Mouse (Mus musculus): Measurements from ENCODE around the gene Tax1bp1.
"Not testable (repeated sequence)": the region's sequence is repeated elsewhere in the genome, so short reads cannot be mapped to it uniquely, and the experiment has no call there.

Gene Tax1bp1

DNA sequence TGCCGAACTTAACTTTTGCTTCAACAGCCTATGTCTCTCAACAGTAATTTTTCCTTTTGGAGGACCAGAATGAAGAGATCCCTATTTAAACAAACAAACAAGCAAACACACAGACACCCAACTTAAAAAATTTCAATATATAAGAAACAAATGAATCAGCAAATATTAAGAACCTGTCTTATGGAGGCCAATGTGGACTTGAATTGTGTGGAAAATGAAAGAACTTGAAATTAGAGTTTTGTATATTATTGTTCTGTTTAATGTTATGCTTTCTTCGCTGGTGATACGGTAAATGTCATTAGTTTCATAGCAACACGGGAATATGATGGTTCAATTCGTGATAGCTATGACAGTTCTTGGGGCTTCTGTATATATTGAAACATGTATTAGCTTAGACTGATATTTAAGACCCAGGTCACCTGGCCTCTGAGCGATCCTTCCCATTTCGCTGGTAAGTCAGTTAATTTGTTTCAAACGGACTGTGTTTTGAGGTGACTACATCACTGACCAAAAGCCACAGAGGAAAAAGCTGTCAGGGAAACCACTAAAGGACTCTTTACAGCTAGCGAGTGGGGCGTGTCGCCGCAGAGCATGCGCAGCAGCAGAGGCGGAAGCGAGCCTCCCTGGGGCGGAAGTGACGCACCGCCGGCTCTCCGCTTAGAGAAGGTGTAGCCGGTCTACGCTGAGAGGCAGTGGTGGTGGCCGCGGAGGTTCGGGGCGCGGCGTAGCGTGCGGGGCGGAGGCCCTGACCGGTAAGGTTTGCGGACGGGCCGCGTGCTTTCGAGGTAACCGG is at the start of gene Tax1bp1:
Gene Tax1bp1, plus strand, starts transcription at position 626 of the 793 bp plus-strand sequence.
- peak; percentile 96 for DNase-seq (ENCODE audit: low read depth, low spot score)

GRCm38 (mm10) chr6:52667641-52668040 is 45.9 kb upstream of the Tax1bp1 start:
- DNase-seq (ENCODE audit: low read depth, low spot score), result no peak

DNA sequence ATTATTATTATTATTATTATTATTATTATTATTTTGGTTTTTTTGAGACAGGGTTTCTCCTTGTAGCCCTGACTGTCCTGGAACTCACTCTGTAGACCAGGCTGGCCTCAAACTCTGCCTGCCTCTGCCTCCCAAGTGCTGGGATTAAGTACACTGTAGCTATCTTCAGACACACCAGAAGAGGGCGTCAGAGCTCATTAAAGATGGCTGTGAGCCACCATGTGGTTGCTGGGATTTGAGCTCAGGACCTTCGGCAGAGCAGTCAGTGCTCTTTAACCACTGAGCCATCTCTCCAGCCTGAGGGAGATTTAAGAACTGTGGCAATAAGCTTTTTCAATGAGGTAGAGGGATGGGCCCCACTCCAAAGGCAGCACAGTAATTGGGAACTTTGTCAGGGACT is 43.7 kb upstream of the Tax1bp1 start:
- DNase-seq (ENCODE audit: low read depth, low spot score), result not testable (repeated sequence)

GRCm38 (mm10) chr6:52671791-52672190 is 41.7 kb upstream of the Tax1bp1 start:
- no peak for DNase-seq (ENCODE audit: low read depth, low spot score)

GRCm38 (mm10) chr6:52672539-52672938 is 41.0 kb upstream of the Tax1bp1 start:
- DNase-seq (ENCODE audit: low read depth, low spot score), result no peak

- DNase-seq (ENCODE audit: low read depth, low spot score), result no peak
Observed at GRCm38 (mm10) chr6:52673706-52674105, 39.8 kb upstream of the Tax1bp1 start.

- DNase-seq (ENCODE audit: low read depth, low spot score), result no peak
Observed at GRCm38 (mm10) chr6:52674541-52674940, 39.0 kb upstream of the Tax1bp1 start.

DNA sequence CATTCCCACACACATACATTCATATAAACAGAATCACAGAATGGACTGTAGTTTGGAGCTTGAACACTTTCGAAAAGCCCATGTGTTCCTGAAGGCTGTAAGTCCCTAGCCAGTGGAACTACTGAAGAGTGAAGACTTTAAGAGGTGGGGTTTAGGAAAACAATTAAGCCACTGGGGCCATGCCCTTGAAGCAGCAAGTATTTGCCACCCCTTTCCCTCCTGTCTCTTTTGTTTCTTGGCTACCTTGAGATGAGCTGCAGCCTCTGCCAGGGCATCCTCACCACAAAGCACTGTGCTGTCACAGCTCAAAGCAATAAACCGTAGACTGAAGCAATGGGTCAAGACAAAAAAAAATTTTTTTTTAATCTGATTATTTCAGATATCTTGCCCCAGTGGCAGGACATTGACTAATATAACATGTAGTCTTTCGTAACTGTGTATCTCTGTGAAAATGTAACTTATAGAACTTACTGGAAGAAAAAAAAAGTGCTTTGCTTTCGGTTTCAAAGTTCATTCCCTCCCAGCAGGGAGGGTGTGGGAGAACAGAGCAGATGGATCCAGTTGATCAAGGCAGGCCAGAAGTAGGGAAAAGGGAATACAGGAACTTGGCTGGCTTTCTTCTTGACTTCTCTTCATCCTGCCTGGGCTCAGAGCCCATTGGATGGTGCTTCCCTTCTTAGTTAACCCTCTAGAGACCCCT is 38.2 kb upstream of the Tax1bp1 start:
- no peak for DNase-seq (ENCODE audit: low read depth, low spot score)

DNA sequence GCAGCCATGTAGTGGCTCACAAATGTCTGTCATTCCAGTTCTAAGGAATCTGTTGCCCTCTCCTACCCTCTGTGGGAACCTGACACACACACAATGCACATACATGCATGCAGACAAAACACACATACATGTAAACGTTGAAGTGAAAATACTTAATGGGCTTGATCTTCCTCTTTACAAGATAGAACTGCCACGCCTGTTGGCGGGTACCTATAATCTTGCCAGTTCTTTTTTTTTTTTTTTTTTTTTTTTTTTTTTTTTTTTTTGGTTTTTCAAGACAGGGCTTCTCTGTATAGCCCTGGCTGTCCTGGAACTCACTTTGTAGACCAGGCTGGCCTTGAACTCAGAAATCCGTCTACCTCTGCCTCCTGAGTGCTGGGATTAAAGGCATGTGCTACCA is 36.0 kb upstream of the Tax1bp1 start:
- DNase-seq (ENCODE audit: low read depth, low spot score), result not testable (repeated sequence)

GRCm38 (mm10) chr6:52679565-52679964 is 34.0 kb upstream of the Tax1bp1 start:
- DNase-seq (ENCODE audit: low read depth, low spot score), result no peak

GRCm38 (mm10) chr6:52680458-52681032 is 33.0 kb upstream of the Tax1bp1 start:
- DNase-seq (ENCODE audit: low read depth, low spot score), result no peak

GRCm38 (mm10) chr6:52681847-52682485 is 31.6 kb upstream of the Tax1bp1 start:
- DNase-seq (ENCODE audit: low read depth, low spot score), result no peak

GRCm38 (mm10) chr6:52682607-52683006 is 30.9 kb upstream of the Tax1bp1 start:
- DNase-seq (ENCODE audit: low read depth, low spot score), result no peak

DNA sequence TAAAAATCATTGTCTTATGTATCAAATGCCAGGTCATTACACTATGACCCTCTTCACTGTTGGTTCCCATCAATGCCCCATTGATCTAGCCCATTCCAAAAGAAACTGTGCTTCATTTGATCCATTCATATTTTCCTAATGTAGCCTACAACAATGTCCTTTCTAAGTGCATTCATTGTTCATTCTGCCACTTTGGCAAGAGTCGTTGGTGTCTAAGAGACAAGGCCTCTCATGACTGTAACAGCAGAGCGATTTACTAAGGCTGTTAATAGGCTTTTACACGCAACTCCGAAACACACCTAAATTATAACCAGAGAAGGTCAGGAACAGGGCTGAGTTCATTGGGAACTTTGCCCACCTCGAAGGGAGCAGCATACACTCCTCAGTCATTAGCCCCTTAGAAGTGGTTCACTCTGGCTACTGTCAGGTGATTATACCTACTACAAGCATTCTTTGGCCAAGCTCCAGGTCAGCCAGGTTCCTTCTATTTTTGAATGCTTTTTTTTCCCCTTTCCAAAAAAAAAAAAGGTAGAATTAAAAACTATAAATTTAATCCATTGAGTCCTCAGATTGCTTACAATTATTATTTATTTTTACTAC is 26.5 kb upstream of the Tax1bp1 start:
- DNase-seq (ENCODE audit: low read depth, low spot score), result no peak

DNA sequence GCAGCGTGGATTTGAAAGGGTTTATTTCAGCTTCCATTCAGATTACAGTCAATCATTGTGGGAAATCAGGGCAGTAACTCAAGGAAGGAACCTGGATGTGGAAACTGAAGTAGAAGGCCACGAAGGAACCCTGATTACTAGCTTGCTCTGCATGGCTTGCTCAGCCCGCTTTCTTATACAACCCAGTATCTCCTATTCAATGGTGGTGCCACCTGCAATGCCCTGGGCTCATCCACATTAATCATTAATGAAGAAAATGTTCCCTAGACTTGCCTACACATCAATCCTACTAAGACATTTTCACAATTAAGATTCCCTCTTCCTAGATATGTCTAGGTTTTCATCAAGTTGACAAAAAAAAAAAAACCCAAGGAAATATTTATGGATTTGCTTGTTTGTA is 23.2 kb upstream of the Tax1bp1 start:
- no peak for DNase-seq (ENCODE audit: low read depth, low spot score)

DNA sequence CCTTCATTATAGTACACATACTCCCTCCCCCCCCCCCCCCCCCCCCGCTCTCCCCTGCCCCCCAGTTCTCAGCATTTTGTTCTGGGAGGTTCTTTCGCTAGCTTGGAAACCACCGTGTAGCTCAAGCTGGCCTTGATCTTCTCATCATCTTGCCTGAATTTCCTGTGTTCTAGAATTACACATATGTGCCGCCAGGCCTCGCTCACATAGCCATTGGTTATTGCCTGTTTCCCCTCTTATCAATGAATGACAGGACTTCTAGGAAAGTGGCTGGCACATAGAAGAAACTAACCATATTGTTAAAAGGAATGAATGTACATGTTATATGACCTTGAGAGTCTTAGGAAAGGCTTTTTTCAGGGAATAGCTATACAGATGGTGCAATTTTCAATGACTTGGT is 21.7 kb upstream of the Tax1bp1 start:
- no peak for DNase-seq (ENCODE audit: low read depth, low spot score)

- no peak for DNase-seq (ENCODE audit: low read depth, low spot score)
Observed at GRCm38 (mm10) chr6:52692451-52693063, 21.0 kb upstream of the Tax1bp1 start.

GRCm38 (mm10) chr6:52697964-52698535 is 15.5 kb upstream of the Tax1bp1 start:
- no peak for DNase-seq (ENCODE audit: low read depth, low spot score)

GRCm38 (mm10) chr6:52699050-52699449 is 14.5 kb upstream of the Tax1bp1 start:
- no peak for DNase-seq (ENCODE audit: low read depth, low spot score)

DNA sequence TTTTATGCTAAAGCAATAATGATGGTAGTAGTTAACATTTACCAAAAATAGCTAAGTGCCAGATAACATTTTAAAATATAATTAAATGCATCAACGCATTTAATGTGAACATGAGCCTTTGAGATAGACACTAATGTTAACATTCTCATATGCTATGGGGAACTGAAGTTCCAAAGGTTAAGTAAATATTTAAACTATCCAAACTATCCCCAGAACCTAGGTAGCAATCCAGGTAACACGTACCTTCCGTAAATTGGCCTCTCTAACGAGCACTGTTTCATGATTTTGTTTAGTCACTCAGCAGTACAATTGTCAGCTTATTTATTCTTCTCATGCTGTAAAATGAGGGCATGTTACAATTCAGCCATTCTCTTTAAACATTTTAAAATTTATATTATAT is 13.6 kb upstream of the Tax1bp1 start:
- no peak for DNase-seq (ENCODE audit: low read depth, low spot score)

GRCm38 (mm10) chr6:52703263-52703662 is 10.3 kb upstream of the Tax1bp1 start:
- DNase-seq (ENCODE audit: low read depth, low spot score), result peak; percentile 35

All from CD4-positive helper T cell, adult 2 months (primary cell).